Mouse (Mus musculus) colon, adult 2 months (tissue): ENCODE measurements around the gene Zbtb37. TPM values are rescaled to one million over a fixed set of nuclear protein-coding genes. Genes with fewer than 3 reads are reported as not detected.

Experiments used
- polyA plus RNA-seq: library from polyadenylated mRNA; depleted of rRNA; stranded (reverse); fragments of >200 nt; gene quantifications from 2 replicates; pipeline ENCODE4 v1.2.3, GENCODE M21; 2012; rRNA removed

Gene Zbtb37
- 0.45 and 0.47 TPM in 2 replicates for polyA plus RNA-seq

GRCm38 (mm10) chr1:161034435-161035280, at the start of gene Zbtb37:
Gene Zbtb37 (minus strand): TSS chr1:161034849.

GRCm38 (mm10) chr1:161070352-161071271, 36.0 kb upstream of the Zbtb37 start, which contains the start of the genes Dars2 and Cenpl:
Gene Dars2 (minus strand): TSS chr1:161070658.
Gene Cenpl (plus strand): TSS chr1:161070713.

GRCm38 (mm10) chr1:160978071-160978735, 56.4 kb downstream of the Zbtb37 start, which contains the start of gene Serpinc1:
Gene Serpinc1 (plus strand): TSS chr1:160978585.

Other genes with a start within 250 kb of the Zbtb37 start
- gene Rabgap1l, start 241.6 kb downstream of the Zbtb37 start, polyA plus RNA-seq, result 5.1 and 6.0 TPM in 2 replicates
- gene Rc3h1, start 128.4 kb downstream of the Zbtb37 start, polyA plus RNA-seq, result 10.5 and 11.5 TPM in 2 replicates
- gene Serpinc1, start 56.3 kb downstream of the Zbtb37 start, polyA plus RNA-seq, result 2.3 and 2.6 TPM in 2 replicates
- gene Dars2, start 35.8 kb upstream of the Zbtb37 start, polyA plus RNA-seq, result 6.7 and 7.2 TPM in 2 replicates
- gene Cenpl, start 35.9 kb upstream of the Zbtb37 start, polyA plus RNA-seq, result 0.87 and 0.98 TPM in 2 replicates
- gene Klhl20, start 96.7 kb upstream of the Zbtb37 start, polyA plus RNA-seq, result 3.2 and 4.1 TPM in 2 replicates
- 0.02 and 0.06 TPM in 2 replicates for gene Ankrd45, start 107.8 kb upstream of the Zbtb37 start, polyA plus RNA-seq
- not detected in 2 replicates for gene Tex50, start 124.5 kb upstream of the Zbtb37 start, polyA plus RNA-seq
- 468 and 607 TPM in 2 replicates for gene Prdx6, start 216.4 kb upstream of the Zbtb37 start, polyA plus RNA-seq